Mouse (Mus musculus) gastrocnemius, postnatal 10 days (tissue): Measurements from ENCODE around the gene Tbcc. TPM values are rescaled to one million over a fixed set of nuclear protein-coding genes. Genes with fewer than 3 reads are reported as not detected.

Source experiments
- DNase-seq: peaks from one replicate; pipeline ENCODE4 v3.0.0; 2021; ENCODE audit warnings: mixed read lengths
- total RNA-seq, 2 experiments: library from RNA; stranded (reverse); gene quantifications; 2 replicates each; pipeline ENCODE4 v1.2.3; 2021

Gene Tbcc
- total RNA-seq, 2 experiments from 2014 or later: 15.4 to 17.7 TPM

- no peak for DNase-seq
These were observed 23.6 kb upstream of the Tbcc start for GRCm38 (mm10) chr17:46866836-46867235.

GRCm38 (mm10) chr17:46870204-46870798, 20.2 kb upstream of the Tbcc start:
- DNase-seq: no peak

DNA sequence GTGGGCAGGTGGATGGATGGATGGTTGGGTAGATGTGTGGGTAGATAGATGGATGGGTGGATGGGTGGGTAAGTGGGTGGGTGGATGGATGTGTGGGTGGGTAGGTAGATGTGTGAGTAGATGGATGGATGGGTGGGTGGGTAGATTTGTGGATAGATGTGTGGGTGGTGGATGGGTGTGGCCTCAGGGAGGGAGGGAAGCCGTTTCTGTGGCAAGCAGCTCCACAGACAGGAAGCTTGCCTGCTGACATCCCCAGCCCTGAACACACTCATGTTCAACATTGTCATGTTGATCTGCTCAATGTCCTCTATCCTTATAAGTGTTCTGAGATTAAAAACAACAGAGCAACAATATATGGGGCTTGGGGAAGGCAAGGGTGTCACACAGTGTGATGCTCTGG, 19.6 kb upstream of the Tbcc start:
- no peak for DNase-seq

GRCm38 (mm10) chr17:46872806-46873205, 17.7 kb upstream of the Tbcc start:
- DNase-seq: no peak

- DNase-seq: no peak
These were observed 16.4 kb upstream of the Tbcc start for GRCm38 (mm10) chr17:46874133-46874532.

GRCm38 (mm10) chr17:46875626-46876025, 14.9 kb upstream of the Tbcc start:
- no peak for DNase-seq

GRCm38 (mm10) chr17:46876371-46876950, 14.0 kb upstream of the Tbcc start:
- no peak for DNase-seq

GRCm38 (mm10) chr17:46877061-46877460, 13.4 kb upstream of the Tbcc start:
- DNase-seq: no peak

- DNase-seq: peak; percentile 25
These were observed 10.6 kb upstream of the Tbcc start for GRCm38 (mm10) chr17:46879841-46880311.

DNA sequence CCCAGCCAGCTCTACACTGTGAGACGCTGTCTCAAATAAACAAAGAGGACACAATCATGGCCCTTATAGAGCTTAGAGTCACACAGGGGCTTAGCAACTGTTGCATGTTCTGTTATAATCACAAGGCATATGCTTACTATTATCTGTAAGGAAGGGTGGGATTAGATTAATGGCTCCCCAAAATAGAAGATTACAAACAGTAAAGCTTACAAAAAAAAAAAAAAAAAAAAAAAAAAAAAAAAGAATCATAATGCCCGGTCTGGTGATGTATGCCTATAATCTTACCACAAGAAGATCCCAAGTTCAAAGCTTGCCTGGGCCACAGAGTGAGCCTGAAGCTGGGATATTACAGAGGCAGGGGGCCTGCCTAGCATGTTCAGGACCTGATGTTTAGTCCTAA, 10.2 kb upstream of the Tbcc start:
- no peak for DNase-seq

GRCm38 (mm10) chr17:46881728-46882127, 8.8 kb upstream of the Tbcc start:
- no peak for DNase-seq

GRCm38 (mm10) chr17:46883107-46883506, 7.4 kb upstream of the Tbcc start:
- no peak for DNase-seq

- DNase-seq: no peak
These were observed 5.7 kb upstream of the Tbcc start for GRCm38 (mm10) chr17:46884766-46885165.

- DNase-seq: no peak
These were observed 5.1 kb upstream of the Tbcc start for GRCm38 (mm10) chr17:46885218-46885909.

- DNase-seq: no peak
These were observed 4.4 kb upstream of the Tbcc start for GRCm38 (mm10) chr17:46885910-46886643.

- DNase-seq: no peak
These were observed 1.8 kb upstream of the Tbcc start for GRCm38 (mm10) chr17:46888511-46889212.

DNA sequence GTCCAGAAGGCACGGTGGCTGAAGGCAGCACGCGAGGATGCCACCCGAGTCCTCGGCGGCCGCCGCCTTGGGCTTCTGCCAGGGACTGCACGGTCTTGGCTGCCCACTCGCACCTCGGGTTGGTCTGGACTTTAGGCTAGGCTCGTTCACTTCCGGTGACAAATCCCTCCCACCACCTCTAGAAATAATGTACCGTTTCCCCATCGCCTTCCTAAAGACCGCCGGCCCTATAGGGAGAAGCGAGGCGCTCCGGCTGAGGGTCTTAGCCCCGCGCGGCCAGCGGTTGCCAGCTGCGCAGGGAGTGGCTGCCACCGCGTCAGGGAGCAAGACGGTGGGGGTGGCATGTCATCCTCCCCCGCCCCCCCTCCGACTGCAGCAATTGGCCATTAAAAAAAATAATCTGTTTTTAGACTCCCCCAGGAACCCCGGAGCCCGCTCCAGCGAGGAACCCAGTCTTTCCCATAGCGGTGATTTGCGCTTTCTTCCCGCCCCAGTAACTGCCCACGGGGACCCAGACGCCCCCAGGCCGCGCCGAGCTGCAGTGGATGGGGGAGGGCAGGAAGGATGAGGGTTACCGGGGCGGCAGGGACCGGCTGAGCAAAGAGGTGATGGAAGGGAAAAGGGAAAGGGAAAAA, 917 bp upstream of the Tbcc start:
- peak; percentile 84 for DNase-seq

DNA sequence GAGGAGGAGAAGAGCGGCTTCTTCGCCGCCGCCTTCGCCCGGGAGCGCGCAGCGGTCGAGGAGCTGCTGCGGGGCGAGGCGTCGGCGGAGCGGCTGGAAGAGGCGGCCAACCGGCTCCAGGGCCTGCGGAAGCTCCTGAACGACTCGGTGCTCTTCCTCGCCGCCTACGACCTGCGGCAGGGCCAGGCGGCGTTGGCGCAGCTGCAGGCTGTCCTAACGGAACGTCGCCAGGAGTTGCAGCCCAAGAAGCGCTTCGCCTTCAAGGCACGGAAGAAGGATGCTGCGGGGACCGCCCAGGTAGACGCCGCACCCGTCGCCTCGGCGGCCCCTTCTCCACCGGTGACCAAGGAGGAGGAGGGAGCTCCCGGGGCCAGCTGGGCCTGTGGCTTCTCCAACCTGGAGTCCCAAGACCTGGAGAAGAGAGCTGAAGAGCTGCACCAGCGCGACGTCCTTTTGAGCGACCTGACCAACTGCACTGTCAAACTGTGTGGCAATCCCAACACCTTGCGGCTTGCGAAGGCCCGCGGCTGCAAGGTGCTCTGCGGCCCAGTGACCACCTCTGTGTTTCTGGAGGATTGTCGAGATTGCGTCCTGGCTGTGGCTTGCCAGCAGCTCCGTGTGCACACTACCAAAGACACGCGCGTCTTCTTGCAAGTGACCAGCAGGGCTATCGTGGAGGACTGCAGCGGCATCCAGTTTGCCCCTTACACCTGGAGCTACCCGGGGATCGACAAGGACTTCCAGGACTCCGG, 535 bp downstream of the Tbcc start:
- DNase-seq: peak; percentile 41

- DNase-seq: no peak
These were observed 4.9 kb downstream of the Tbcc start for GRCm38 (mm10) chr17:46895426-46895825.

DNA sequence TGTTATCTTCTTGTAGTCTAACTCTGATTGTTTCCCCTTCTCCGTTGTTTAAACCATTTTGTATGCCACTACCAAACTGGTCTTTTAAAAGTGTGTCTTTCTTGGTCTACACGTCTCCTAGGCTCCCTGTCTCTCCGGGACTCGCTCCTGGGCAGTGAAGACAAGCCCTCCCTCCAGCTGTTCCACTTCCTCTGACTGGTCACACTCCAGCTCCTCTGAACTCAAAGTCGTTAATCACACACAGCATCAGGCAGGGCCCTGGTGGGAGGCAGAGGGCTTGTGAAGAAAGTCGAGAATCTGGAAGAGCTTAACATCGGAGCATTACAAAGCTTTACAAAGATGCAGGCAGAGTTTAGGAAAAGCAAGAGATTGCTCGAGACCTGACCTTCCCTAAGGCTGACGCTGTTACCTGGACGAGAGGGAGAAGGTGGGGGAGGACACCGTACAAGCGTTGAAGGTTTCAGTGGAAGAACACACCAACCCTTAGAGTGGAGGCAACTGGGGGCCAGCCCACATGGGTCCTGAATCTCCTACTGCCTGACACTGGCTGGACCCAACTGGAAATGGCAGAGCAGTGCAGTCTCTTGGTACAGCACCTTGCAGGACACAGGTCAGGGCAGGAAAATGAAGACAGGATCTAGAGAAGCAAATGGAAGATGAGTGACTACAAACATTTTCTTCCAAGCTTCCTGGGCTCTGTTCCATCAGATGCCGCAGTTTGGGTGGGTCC, 6.9 kb downstream of the Tbcc start:
- no peak for DNase-seq
